ENCODE assay signal across 8 mouse cellular contexts in genomic region chr4:115731588-115732222, GRCm38 (mm10). TPM values are rescaled to one million over a fixed set of nuclear protein-coding genes. Genes with fewer than 3 reads are reported as not detected.
DNase-seq lines count a peak whose midpoint lies in the region; ATAC-seq and TF ChIP-seq lines count a peak whose summit lies in the region.

No protein-coding gene starts in this region.

- H3K36me3 ChIP-seq in hindbrain, embryonic 12.5 days = no peaks in the 10 kb centered on the region

- no peak overlapping the region for H3K4me3 ChIP-seq in cerebellum, adult 2 months (replicated peaks; ENCODE audit: insufficient read depth, low read depth, low read length)
- no peak overlapping the region for H3K4me3 ChIP-seq in hindbrain, embryonic 12.5 days

- no peak overlapping the region for H3K9ac ChIP-seq in hindbrain, embryonic 12.5 days

- no peaks in the 10 kb centered on the region for H3K4me1 ChIP-seq in cerebellum, adult 2 months (ENCODE audit: control insufficient read depth, insufficient read depth, low read length)
- no peaks in the 10 kb centered on the region for H3K4me1 ChIP-seq in hindbrain, embryonic 12.5 days

- TF ChIP-seq CTCF in cerebellum, adult 2 months (IDR thresholded peaks at IDR 0.05; ENCODE audit: borderline replicate concordance, insufficient read depth, low read depth, low read length) = peak; percentile 91

- H3K27ac ChIP-seq in cerebellum, adult 2 months (ENCODE audit: insufficient read depth, low read length) = no peak overlapping the region
- no peak overlapping the region for H3K27ac ChIP-seq in hindbrain, embryonic 12.5 days

- peak; percentile 54 for DNase-seq in Muller cell, postnatal 12 days (ENCODE audit: inconsistent ontology term)
- DNase-seq in cerebellum, adult 2 months = peak; percentile 67 to 75
- peak; percentile 83 for DNase-seq in forelimb bud, embryonic 11.5 days (ENCODE audit: low read depth, low spot score)
- peak; percentile 67 to 73 for DNase-seq in layer of hippocampus, postnatal 14 days (ENCODE audit: low spot score in 2 of 2)
- DNase-seq in lung, postnatal 14 days = peak; percentile 76
- peak; percentile 88 for DNase-seq in retina, embryonic 14.5 days (ENCODE audit: low spot score)
- DNase-seq in thymus, postnatal 25 days = peak; percentile 75

- H3K4me2 ChIP-seq in hindbrain, embryonic 12.5 days (replicated peaks) = no peak overlapping the region

- TF ChIP-seq POLR2A in cerebellum, adult 2 months (IDR thresholded peaks at IDR 0.05; ENCODE audit: borderline replicate concordance, insufficient read depth, low read length) = no peak

- WGBS in cerebellum, adult 2 months = 23% methylated on average over 7 of the region's 7 CpGs
- WGBS in hindbrain, embryonic 12.5 days = 25% methylated on average over 7 of the region's 7 CpGs

- H3K27me3 ChIP-seq in cerebellum, adult 2 months (ENCODE audit: control insufficient read depth, insufficient read depth, low read length) = no peaks in the 10 kb centered on the region
- H3K27me3 ChIP-seq in hindbrain, embryonic 12.5 days = peaks cover 14% of the 10 kb centered on the region; the same call in 1 of the 2 replicates

- H3K9me3 ChIP-seq in hindbrain, embryonic 12.5 days (replicated peaks) = no peaks in the 10 kb centered on the region

- ATAC-seq in hindbrain, embryonic 12.5 days (ENCODE audit: low FRiP score) = peak; percentile 69

RNA-seq across cellular contexts. Expression of gene Efcab14, which starts 5.8 kb away (rescaled TPM):
- 46.7 and 52.5 TPM in 2 replicates for polyA plus RNA-seq in cerebellum, adult 2 months (2012; rRNA removed)
- polyA plus RNA-seq in hindbrain, embryonic 12.5 days (2016; fragmentation: Nextera tagmentation; extraction: Ambion mirVana) = 29.5 and 33.6 TPM in 2 replicates
- 10 to 100 TPM; 44.8 to 46.6 TPM for total RNA-seq in layer of hippocampus, postnatal 14 days (2021)

RNA-seq across cellular contexts. Expression of gene Tex38, which starts 49.1 kb away (rescaled TPM):
- 0.43 TPM in 2 replicates for polyA plus RNA-seq in cerebellum, adult 2 months (2012; rRNA removed)
- polyA plus RNA-seq in hindbrain, embryonic 12.5 days (2016; fragmentation: Nextera tagmentation; extraction: Ambion mirVana) = 0.30 TPM in 1 of 2 replicates, not detected in the other
- total RNA-seq in layer of hippocampus, postnatal 14 days (2021) = not detected

RNA-seq across cellular contexts. Expression of gene Atpaf1, which starts 52.9 kb away (rescaled TPM):
- 71.2 and 81.2 TPM in 2 replicates for polyA plus RNA-seq in cerebellum, adult 2 months (2012; rRNA removed)
- polyA plus RNA-seq in hindbrain, embryonic 12.5 days (2016; fragmentation: Nextera tagmentation; extraction: Ambion mirVana) = 41.4 and 42.1 TPM in 2 replicates
- 10 to 100 TPM; 35.2 to 37.8 TPM for total RNA-seq in layer of hippocampus, postnatal 14 days (2021)
